Mouse (Mus musculus) gonadal fat pad, adult 2 months (tissue): ENCODE data around the gene Tnip3. TPM values are rescaled to one million over a fixed set of nuclear protein-coding genes. Genes with fewer than 3 reads are reported as not detected.

Source experiments
- DNase-seq: peaks from one replicate; pipeline ENCODE4 v3.0.0-alpha.2; 2012; ENCODE audit warnings: low read depth
- polyA plus RNA-seq: library from polyadenylated mRNA; depleted of rRNA; stranded (reverse); fragments of >200 nt; gene quantifications from 2 replicates; pipeline ENCODE4 v1.2.3, GENCODE M21; 2012

The Tnip3 gene
- polyA plus RNA-seq, 1 experiment = 0.70 TPM

GRCm38 (mm10) chr6:65584870-65585332, 59.8 kb downstream of the Tnip3 start:
- no peak for DNase-seq

GRCm38 (mm10) chr6:65585333-65586053, 60.4 kb downstream of the Tnip3 start:
- DNase-seq = no peak

GRCm38 (mm10) chr6:65588847-65589246, 63.7 kb downstream of the Tnip3 start:
- DNase-seq = no peak

- DNase-seq = no peak
These were observed 64.9 kb downstream of the Tnip3 start for GRCm38 (mm10) chr6:65590018-65590417.

- no peak for DNase-seq
These were observed 69.1 kb downstream of the Tnip3 start for GRCm38 (mm10) chr6:65594171-65594570.

GRCm38 (mm10) chr6:65595371-65595770, 70.3 kb downstream of the Tnip3 start:
- DNase-seq = no peak

- DNase-seq = no peak
These were observed 72.1 kb downstream of the Tnip3 start for GRCm38 (mm10) chr6:65597056-65597818.

- DNase-seq = no peak
These were observed 73.4 kb downstream of the Tnip3 start for GRCm38 (mm10) chr6:65598522-65598921.

GRCm38 (mm10) chr6:65599865-65600739, 75.0 kb downstream of the Tnip3 start:
- no peak for DNase-seq

GRCm38 (mm10) chr6:65600887-65601286, 75.8 kb downstream of the Tnip3 start:
- no peak for DNase-seq

GRCm38 (mm10) chr6:65605778-65606177, 80.7 kb downstream of the Tnip3 start:
- no peak for DNase-seq

- DNase-seq = no peak
These were observed 81.8 kb downstream of the Tnip3 start for GRCm38 (mm10) chr6:65606946-65607345.

- DNase-seq = no peak
These were observed 86.7 kb downstream of the Tnip3 start for GRCm38 (mm10) chr6:65611834-65612233.

- no peak for DNase-seq
These were observed 88.9 kb downstream of the Tnip3 start for GRCm38 (mm10) chr6:65613924-65614585.

- no peak for DNase-seq
These were observed 90.5 kb downstream of the Tnip3 start for GRCm38 (mm10) chr6:65615641-65616040.

GRCm38 (mm10) chr6:65621260-65621659, 96.1 kb downstream of the Tnip3 start:
- no peak for DNase-seq

- no peak for DNase-seq
These were observed 98.1 kb downstream of the Tnip3 start for GRCm38 (mm10) chr6:65623016-65623715.

- DNase-seq = no peak
These were observed 105.5 kb downstream of the Tnip3 start for GRCm38 (mm10) chr6:65630578-65630977.

- DNase-seq = no peak
These were observed 107.1 kb downstream of the Tnip3 start for GRCm38 (mm10) chr6:65632184-65632583.

- no peak for DNase-seq
These were observed 117.3 kb downstream of the Tnip3 start for GRCm38 (mm10) chr6:65642431-65642830.

- no peak for DNase-seq
These were observed 119.0 kb downstream of the Tnip3 start for GRCm38 (mm10) chr6:65644110-65644509.
